Mouse (Mus musculus) brain, embryonic 14.5 days (tissue): ENCODE results near the gene Rps5.

Experiments used
- CTCF ChIP-seq: fragments of 200-500 bp; IDR thresholded peaks from 2 replicates; pipeline ENCODE4 v1.5.1; 2012; ENCODE audit warnings: inconsistent platforms, mild to moderate bottlenecking, moderate library complexity, borderline replicate concordance; ENCODE audit not compliant: insufficient read depth, insufficient read length; ENCODE audit errors: extremely low read depth
- POLR2A ChIP-seq: fragments of 200-500 bp; IDR thresholded peaks from 2 replicates; pipeline ENCODE4 v1.6.1; 2012; ENCODE audit warnings: mild to moderate bottlenecking, inconsistent platforms, borderline replicate concordance; ENCODE audit not compliant: poor library complexity, insufficient read depth, insufficient read length, severe bottlenecking; ENCODE audit errors: extremely low read depth

DNA sequence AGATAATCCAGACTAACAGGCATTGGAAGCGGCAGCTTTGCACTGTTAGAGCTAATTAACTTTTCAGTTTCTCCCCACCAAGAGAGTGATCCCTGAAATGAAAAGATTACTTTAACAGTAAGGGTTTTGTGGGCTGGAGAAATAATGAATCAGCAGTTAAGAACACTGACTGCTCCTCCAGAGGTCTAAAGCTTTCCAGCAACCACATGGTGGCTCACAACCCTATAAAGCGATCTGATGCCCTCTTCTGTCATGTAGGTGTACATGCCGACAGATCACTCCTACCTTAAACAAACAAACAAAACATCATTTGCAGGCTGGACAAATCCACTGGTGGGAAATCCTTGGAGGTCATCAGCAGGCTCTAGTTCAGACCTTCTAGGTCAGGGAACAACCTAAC lies 32.8 kb downstream of the Rps5 start:
- TF ChIP-seq CTCF = no peak
- TF ChIP-seq POLR2A = no peak
